Mouse (Mus musculus) midbrain, embryonic 10.5 days (tissue): ENCODE data around the gene Nup188. TPM values are rescaled to one million over a fixed set of nuclear protein-coding genes. Genes with fewer than 3 reads are reported as not detected.

ENCODE experiments used
- DNase-seq: peaks from one replicate; pipeline ENCODE4 v3.0.0-alpha.2; 2017; ENCODE audit warnings: low spot score
- H3K27ac ChIP-seq: fragments of 300-500 bp; sonication (generic); replicated peaks from 2 replicates; pipeline ENCODE4 v1.5.1; 2016; ENCODE audit warnings: mild to moderate bottlenecking
- H3K27me3 ChIP-seq: fragments of 300-500 bp; sonication (generic); 2 replicates; pipeline ENCODE4 v1.6.1; 2016; ENCODE audit warnings: low read depth, mild to moderate bottlenecking; ENCODE audit not compliant: poor library complexity, severe bottlenecking
- H3K36me3 ChIP-seq: fragments of 300-500 bp; sonication (generic); 2 replicates; pipeline ENCODE4 v1.6.1; 2016; ENCODE audit warnings: mild to moderate bottlenecking, moderate library complexity
- H3K4me1 ChIP-seq: fragments of 300-500 bp; sonication (generic); 2 replicates; pipeline ENCODE4 v1.6.1; 2016
- H3K4me3 ChIP-seq: fragments of 300-500 bp; sonication (generic); 2 replicates; pipeline ENCODE4 v1.5.1; 2016; ENCODE audit warnings: mild to moderate bottlenecking, moderate library complexity
- H3K9me3 ChIP-seq: fragments of 300-500 bp; sonication (generic); replicated peaks from 2 replicates; pipeline ENCODE4 v1.6.1; 2016; ENCODE audit warnings: mild to moderate bottlenecking
- WGBS: fragments of 180-500 bp; shearing (Covaris S2); methylation state at CpG from one replicate; pipeline ENCODE4 v1.1.7; 2016; 5-methylcytosine and 5-hydroxymethylcytosine counted together
- polyA plus RNA-seq: library from polyadenylated mRNA; unstranded; fragments of >200 nt; fragmentation: Nextera tagmentation; extraction: Ambion mirVana; gene quantifications from 2 replicates; pipeline ENCODE4 v1.2.1, GENCODE M21; 2016

Nup188 gene
- polyA plus RNA-seq, 1 experiment from 2014 or later = 55.4 TPM

DNA sequence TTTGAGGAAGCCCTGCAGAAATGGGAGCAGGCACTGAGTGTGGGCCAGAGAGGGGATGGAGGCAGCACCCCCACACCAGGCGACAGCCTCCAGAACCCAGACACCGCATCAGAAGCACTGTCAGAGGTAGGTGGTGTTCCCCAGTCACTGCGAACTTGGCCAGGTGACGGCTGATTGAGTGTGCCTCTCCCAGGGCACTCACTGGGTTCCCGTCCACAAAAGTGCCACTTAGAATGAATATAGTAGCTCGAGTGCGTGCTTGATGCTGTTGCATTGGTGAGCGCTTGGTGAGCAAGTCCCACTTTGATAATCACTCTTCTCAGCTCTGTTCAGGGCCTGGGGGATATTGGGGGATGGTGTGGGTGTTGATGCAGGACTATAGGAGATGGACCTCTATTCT is 85.3 kb downstream of the Nup188 start:
- peaks cover 96% of the 10 kb centered on the region for H3K36me3 ChIP-seq

DNA sequence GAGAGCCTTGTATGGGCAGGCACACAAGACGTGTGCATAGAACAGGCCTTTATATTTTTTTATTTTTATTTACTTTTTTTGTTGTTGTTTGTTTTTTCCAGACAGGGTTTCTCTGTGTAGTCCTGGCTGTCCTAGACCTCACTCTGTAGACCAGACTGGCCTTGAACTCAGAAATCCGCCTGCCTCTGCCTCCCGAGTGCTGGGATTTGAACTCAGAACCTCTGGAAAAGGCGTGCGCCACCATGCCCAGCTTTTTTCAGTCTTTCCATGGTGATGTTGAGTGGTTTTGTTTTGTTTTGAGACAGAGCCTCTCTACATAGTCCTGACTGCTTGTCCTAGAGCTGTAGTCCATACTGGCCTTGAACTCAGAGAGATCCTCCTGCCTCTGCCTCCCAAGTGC is 86.5 kb downstream of the Nup188 start:
- Histone ChIP-seq H3K4me1 (no peaks in the 10 kb centered on the region), H3K36me3 (peaks cover 97% of the 10 kb centered on the region), H3K27me3 (no peaks in the 10 kb centered on the region), H3K27ac (no peak overlapping the region), H3K9me3 (no peaks in the 10 kb centered on the region), H3K4me3 (no peak overlapping the region)
- 95% methylated on average over 5 of the region's 5 CpGs for WGBS
- DNase-seq = no peak

More for the DNA sequence above, 85.3 kb downstream of the Nup188 start:
- H3K4me3 ChIP-seq = no peak overlapping the region
- no peaks in the 10 kb centered on the region for H3K27me3 ChIP-seq
- H3K9me3 ChIP-seq = no peaks in the 10 kb centered on the region
- 94% methylated on average over 8 of the region's 8 CpGs for WGBS
- no peaks in the 10 kb centered on the region for H3K4me1 ChIP-seq
- DNase-seq = no peak
- H3K27ac ChIP-seq = no peak overlapping the region

DNA sequence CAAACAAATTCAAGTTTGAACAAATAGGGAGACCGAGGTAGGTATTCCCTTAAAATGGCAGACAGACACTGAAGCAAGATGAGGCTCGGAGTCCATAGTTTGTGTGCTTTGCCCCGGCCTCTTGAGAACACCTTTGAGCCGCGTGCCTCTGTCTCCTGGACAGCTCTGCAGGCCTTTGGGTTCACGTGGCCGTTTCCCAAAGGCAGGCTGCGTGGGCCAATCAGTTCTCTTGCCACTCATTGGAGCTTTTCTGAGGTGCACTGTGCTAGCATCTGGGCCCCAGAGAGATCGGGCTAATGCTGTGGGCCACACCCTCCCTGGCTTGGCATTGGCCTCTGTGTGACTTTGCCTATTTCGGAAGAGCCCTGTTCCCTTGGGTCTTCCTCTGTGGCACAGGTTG is 89.7 kb downstream of the Nup188 start:
- H3K27ac ChIP-seq = no peak overlapping the region
- H3K4me3 ChIP-seq = no peak overlapping the region
- H3K36me3 ChIP-seq = peaks cover 95% of the 10 kb centered on the region
- H3K27me3 ChIP-seq = no peaks in the 10 kb centered on the region
- no peak for DNase-seq
- H3K4me1 ChIP-seq = no peaks in the 10 kb centered on the region
- no peaks in the 10 kb centered on the region for H3K9me3 ChIP-seq
- WGBS = 96% methylated on average over 10 of the region's 10 CpGs

DNA sequence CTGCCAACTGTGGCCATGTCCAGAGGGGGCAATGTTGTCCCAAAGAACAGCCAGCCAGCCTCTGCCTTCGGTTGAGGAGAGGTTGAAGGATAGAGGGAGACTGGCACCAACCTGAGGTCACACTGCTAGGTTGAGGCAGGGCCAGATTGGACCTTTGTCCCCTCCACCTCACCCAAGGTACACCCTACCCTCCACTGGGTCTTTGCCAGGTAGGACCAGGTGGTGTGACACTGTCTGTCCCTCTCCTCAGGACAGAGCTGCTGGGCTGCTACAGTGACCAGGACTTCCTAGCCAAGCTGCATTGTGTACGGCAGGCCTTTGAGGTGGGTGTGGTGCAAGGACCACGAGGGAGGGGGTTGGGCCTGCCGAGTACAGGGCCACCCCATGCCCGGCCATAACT is 91.5 kb downstream of the Nup188 start:
- Histone ChIP-seq H3K4me1 (no peaks in the 10 kb centered on the region), H3K4me3 (no peak overlapping the region), H3K9me3 (no peaks in the 10 kb centered on the region), H3K27ac (no peak overlapping the region), H3K27me3 (no peaks in the 10 kb centered on the region), H3K36me3 (peaks cover 95% of the 10 kb centered on the region)
- no peak for DNase-seq
- 81% methylated on average over 5 of the region's 5 CpGs for WGBS

DNA sequence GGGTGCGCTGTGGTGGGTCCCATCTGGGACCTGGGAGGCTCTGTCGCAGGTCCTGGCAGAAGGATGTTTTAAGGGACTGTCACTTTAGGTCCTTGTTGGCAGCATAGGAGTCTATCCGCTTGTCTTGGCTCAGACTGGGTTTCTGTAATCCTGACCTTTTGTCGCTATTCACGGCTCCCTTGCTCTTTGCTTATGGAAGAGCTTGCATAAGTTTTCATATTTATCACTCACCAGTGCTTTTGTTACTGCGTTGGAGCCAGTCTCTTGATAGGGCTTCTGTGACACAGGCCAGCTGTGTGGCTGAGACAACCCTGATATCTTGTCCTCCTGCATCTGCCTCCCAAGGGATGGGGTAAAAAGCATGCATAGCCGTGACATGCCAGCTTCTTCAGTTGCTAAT is 93.1 kb downstream of the Nup188 start:
- H3K36me3 ChIP-seq = peaks cover 95% of the 10 kb centered on the region
- no peaks in the 10 kb centered on the region for H3K9me3 ChIP-seq
- no peak overlapping the region for H3K27ac ChIP-seq
- H3K4me1 ChIP-seq = no peaks in the 10 kb centered on the region
- no peaks in the 10 kb centered on the region for H3K27me3 ChIP-seq
- 97% methylated on average over 7 of the region's 7 CpGs for WGBS
- no peak overlapping the region for H3K4me3 ChIP-seq
- no peak for DNase-seq

DNA sequence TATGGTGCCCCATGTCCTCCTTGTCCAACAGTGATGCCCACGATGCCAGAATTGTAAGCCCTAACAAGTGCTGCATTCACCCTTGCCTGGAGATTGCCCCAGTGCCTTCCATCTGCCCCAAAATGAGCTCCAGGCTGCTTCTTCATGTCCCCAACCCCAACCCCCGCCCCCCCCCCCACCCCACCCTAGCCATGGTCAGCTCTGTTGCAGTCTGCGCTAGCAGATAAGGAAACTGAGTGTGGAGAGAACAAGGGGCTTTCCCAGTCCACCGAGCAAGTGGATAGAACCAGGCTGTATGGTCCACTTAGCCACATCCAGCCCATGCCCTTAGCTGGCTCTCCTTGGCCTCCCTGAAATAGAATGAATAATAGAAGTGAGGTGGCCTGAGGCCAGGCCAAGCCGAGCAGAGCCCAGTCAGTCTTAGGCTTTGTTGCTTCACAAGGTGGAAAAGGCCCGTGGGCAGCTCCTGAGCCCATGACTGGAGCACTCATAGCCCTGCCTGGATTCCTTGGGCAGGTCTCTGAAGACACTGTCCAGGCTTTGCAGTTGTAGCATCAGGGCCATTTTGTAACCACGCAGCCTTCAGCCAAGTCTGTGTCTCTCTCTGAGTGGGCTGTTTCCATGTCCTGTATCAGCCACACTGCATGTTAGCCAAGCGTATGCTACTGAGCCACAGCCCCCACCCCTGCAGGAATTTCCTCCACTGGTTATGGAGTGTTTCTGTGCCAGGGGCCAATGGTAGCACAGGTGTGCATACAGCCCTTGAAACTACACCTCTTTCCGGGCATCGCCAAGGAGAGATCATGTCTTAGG is 94.6 kb downstream of the Nup188 start:
- no peak for DNase-seq
- Histone ChIP-seq H3K36me3 (peaks cover 98% of the 10 kb centered on the region), H3K27ac (no peak overlapping the region), H3K4me3 (no peak overlapping the region), H3K4me1 (no peaks in the 10 kb centered on the region), H3K9me3 (no peaks in the 10 kb centered on the region), H3K27me3 (no peaks in the 10 kb centered on the region)
- 90% methylated on average over 10 of the region's 10 CpGs for WGBS

DNA sequence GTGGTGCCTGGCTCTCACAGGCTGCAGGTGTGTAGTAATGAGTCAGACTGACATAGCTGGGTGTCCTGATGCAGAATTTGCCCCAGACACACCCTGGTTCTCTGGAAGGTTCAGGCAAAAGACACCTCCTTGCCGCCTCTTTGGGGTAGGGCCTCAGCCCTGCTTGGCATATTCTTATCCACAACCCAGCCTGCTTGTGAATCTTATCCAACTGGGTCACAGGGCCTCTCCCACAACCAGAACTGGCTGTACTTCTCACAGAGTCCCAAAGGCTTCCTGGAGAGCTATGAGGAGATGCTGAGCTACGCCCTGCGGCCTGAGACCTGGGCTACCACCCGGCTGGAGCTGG is 95.2 kb downstream of the Nup188 start:
- Histone ChIP-seq H3K9me3 (no peaks in the 10 kb centered on the region), H3K36me3 (peaks cover 95% of the 10 kb centered on the region), H3K27me3 (no peaks in the 10 kb centered on the region), H3K4me3 (no peak overlapping the region), H3K27ac (no peak overlapping the region), H3K4me1 (no peaks in the 10 kb centered on the region)
- no peak for DNase-seq
- 93% methylated on average over 4 of the region's 4 CpGs for WGBS

DNA sequence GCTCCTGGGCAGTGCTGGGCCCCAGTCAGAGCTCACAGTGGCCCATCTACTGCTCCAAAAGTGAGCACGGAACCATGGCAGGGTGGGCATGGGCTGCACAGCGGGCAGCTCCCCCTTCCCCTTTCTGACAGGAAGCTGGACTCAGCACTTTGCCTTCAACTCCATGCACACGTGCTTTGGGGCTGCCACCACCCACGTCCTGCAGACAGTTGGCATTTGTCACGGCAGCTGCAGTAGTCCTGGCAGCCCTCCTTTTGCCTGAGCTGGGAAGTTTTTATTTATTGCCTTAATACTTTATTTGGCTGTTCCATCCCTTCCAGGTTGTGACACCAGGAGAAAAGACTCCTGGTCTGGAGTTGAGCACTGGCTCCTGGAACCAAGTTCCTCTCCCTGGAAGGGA is 98.6 kb downstream of the Nup188 start:
- H3K27ac ChIP-seq = no peak overlapping the region
- no peaks in the 10 kb centered on the region for H3K27me3 ChIP-seq
- no peaks in the 10 kb centered on the region for H3K9me3 ChIP-seq
- peaks cover 62% of the 10 kb centered on the region for H3K36me3 ChIP-seq
- H3K4me3 ChIP-seq = no peak overlapping the region
- DNase-seq = no peak
- H3K4me1 ChIP-seq = no peaks in the 10 kb centered on the region
- WGBS = 83% methylated on average over 5 of the region's 5 CpGs

DNA sequence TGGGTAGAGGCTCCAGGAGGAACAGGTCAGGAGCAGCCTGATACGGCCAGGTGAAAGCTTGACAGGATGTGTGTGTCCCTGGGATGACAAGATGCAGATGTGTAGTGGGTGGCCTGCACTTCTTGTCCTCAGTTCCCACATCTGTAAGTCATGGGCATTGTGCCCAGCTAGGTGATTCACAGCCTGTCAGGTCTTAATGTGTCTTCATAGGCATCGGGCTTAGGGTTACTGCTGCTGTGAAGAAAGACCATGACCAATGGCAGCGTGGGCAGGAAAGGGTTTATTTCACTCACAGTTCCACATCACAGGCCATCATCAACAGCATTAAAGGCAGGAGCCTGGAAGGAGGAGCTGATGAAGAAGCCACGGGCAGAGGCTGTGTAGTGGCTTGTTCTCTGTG is 99.4 kb downstream of the Nup188 start:
- 90% methylated on average over 4 of the region's 4 CpGs for WGBS
- Histone ChIP-seq H3K36me3 (peaks cover 55% of the 10 kb centered on the region), H3K9me3 (no peaks in the 10 kb centered on the region), H3K27me3 (no peaks in the 10 kb centered on the region), H3K4me1 (no peaks in the 10 kb centered on the region), H3K4me3 (no peak overlapping the region), H3K27ac (no peak overlapping the region)
- no peak for DNase-seq

DNA sequence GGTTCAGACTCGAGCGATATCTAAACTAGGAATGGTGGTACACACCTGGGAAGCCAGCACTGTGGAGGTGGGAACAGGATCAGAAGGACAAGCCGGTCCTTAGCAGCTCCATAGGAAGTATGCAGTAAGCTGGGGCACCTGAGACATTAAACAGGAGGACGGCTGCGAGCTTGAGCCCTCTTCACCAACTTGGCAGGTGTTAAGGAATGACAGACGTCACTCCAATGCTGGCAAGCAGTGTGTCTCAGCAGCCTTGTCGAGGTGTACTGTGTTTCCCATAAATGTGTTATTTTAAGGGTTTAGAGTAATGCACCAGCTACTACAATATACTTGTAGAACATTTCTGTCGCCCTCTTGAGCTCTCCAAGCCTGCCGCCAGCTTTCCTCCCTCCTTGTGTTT is 100.7 kb downstream of the Nup188 start:
- no peaks in the 10 kb centered on the region for H3K27me3 ChIP-seq
- no peak for DNase-seq
- H3K9me3 ChIP-seq = no peaks in the 10 kb centered on the region
- no peak overlapping the region for H3K27ac ChIP-seq
- no peak overlapping the region for H3K4me3 ChIP-seq
- peaks cover 41% of the 10 kb centered on the region for H3K36me3 ChIP-seq
- peaks cover 13% of the 10 kb centered on the region for H3K4me1 ChIP-seq
- WGBS = 89% methylated on average over 9 of the region's 9 CpGs

DNA sequence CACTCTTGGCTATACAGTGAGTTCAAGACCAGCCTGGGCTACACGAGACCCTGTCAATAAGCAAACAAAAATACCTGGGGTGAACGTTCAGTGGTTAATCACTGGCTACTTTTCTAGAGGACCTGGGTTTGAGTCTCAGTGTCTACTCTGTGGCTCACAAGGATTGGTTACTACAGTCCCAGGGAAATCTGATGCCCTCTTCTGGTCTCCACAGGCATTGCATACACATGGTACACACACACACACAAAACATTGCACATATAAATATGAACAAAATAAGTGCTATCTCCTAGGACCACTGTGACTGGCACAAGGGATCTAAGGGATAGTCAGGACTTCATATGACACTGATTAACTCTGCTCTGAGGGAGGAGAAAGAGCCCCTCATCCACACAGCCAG is 102.8 kb downstream of the Nup188 start:
- no peak for DNase-seq
- H3K9me3 ChIP-seq = no peaks in the 10 kb centered on the region
- peaks cover 2% of the 10 kb centered on the region; the same call in 1 of the 2 replicates for H3K27me3 ChIP-seq
- WGBS = 92% methylated on average over 2 of the region's 2 CpGs
- no peak overlapping the region for H3K27ac ChIP-seq
- no peak overlapping the region for H3K4me3 ChIP-seq
- peaks cover 26% of the 10 kb centered on the region for H3K4me1 ChIP-seq
- H3K36me3 ChIP-seq = peaks cover 25% of the 10 kb centered on the region

DNA sequence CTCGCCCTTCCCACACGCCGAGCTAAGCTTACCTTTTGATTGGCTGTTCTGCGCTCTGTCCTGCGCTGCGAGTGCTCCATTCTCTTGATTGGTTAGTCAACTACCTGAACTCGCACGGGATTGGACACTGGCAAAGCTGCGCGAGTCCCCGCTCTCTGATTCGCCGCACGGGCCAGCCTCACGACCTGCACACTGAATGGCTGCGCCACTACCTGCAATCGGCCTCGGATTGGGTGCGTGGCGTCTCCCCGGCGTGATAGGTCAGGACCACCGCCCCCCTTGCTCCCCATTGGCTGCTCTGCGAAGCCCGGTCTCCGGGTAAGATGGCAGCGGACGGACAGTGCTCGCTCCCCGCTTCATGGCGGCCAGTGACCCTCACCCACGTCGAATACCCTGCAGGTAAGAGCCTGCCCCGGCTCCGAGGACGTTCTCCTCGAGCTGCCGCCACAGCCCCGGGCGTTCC is 105.9 kb downstream of the Nup188 start, which contains the start of gene Dolpp1:
Dolpp1 (plus strand) TSS at position 141 of the 463 bp plus-strand sequence.
- H3K36me3 ChIP-seq = peaks cover 31% of the 10 kb centered on the region
- H3K4me1 ChIP-seq = peaks cover 37% of the 10 kb centered on the region
- H3K27ac ChIP-seq = peak within 1 kb of the TSS; percentile 90
- H3K4me3 ChIP-seq = peak within 1 kb of the TSS; percentile 91
- H3K27me3 ChIP-seq = peaks cover 20% of the 10 kb centered on the region
- peak; percentile 99 for DNase-seq
- WGBS = under 1% methylated on average over 40 of the region's 40 CpGs
- H3K9me3 ChIP-seq = no peaks in the 10 kb centered on the region

DNA sequence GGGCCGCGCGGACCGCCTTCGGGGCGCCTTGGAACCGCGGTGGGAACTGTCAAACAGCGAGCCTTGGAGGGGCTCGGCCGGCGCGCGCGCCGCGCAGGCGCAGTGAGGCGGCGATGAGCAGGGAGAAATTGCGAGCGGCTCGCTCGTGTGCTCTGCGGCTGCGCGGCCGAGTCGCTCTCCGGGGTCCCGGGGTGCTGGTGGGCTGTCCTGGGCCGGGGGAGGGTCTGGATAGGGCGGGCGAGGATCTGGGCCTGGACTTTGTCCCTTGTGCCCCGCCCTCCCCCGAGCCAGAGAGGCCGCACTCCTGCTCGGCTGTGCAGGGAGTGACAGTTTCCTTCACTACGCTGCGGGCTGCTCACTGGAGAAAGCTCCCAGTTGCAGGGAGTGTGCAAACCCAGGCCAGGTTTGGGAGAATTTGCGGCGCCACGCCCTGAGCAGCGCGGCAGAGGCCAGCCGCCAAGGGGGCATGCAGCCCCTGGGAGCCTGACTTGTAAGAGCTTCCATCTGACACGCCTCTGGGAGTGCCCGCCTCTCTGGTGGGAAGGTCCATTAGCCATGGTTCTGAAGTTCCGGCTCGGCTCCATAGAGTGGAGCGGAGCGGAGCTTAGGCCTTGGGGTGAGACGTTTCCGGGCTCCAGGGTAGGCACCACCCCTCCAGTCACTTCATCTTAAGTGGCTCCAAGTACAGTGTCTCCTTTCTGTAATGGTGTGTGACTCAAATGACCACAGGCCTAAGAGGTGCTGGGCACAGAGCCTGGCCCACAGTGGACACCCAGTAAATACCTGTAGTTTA is 106.6 kb downstream of the Nup188 start:
- Histone ChIP-seq H3K9me3 (no peaks in the 10 kb centered on the region), H3K27me3 (peaks cover 26% of the 10 kb centered on the region), H3K4me1 (peaks cover 42% of the 10 kb centered on the region), H3K27ac (peak overlapping the region; percentile 90), H3K4me3 (peak overlapping the region; percentile 91), H3K36me3 (peaks cover 38% of the 10 kb centered on the region)
- under 1% methylated on average over 54 of the region's 54 CpGs for WGBS
- peak; percentile 93 for DNase-seq
